Mouse (Mus musculus) ovary, postnatal 14 days (tissue): ENCODE measurements around the gene Itgb2.

Experiments used
- DNase-seq: peaks from one replicate; pipeline ENCODE4 v3.0.0; 2022; ENCODE audit warnings: low spot score

Itgb2 gene

DNA sequence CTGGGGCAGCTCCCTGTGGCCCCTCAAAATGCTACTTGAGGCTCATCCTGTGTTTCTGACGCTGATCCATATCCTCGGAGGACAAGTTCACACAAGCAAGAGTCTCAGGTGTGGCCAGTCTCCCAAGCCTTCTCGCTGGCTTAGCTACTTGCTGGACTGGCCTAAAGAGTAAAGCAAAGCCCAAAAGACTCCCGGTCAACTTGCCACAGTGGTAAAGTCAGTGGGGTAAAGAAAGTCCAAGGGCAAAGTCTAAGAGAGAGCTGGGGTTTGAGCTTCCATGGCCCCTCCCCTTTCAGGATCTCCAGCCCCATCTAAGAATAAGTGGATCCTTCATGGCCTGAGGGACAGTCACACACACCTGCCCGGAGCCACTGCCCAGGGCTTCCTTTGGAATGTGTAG, 22.1 kb downstream of the Itgb2 start:
- DNase-seq, result no peak

DNA sequence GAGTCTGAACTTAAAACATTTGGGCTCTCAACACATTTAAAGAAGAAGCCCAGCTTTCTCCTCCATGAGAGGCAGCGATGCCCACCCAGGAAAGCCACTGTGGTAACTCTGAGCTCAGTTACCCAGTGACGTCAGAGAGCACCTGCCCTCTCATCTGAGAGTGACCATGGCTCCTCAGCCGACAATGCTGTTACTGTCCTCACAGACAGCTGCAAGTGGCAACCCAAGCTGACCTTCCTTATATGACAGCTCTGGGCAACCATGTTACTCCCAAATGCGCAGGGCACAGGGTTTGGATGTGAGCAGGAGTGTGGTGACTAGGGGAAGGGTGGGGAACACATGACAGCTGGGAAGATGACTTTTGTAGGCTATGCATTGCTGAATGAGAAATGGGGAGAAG, 23.2 kb downstream of the Itgb2 start:
- no peak for DNase-seq

DNA sequence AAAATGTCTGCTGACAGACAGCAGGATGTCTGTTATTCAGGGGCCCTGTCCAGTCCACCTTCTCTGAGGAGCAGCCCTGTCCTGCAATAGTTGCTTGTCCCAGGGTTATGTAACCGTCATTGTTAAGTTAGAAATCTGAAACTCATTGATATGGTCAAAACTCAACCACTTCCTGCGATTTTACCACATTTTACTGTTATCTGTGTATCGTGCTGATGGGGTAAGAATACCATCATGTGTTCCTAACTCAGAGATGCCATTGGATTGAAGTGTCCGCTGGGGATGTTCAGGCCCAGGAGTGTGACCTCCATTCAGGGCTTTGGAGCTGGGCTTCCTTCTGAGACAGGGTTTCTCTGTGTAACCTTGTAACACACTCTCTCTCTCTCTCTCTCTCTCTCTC, 24.9 kb downstream of the Itgb2 start:
- DNase-seq, result no peak

DNA sequence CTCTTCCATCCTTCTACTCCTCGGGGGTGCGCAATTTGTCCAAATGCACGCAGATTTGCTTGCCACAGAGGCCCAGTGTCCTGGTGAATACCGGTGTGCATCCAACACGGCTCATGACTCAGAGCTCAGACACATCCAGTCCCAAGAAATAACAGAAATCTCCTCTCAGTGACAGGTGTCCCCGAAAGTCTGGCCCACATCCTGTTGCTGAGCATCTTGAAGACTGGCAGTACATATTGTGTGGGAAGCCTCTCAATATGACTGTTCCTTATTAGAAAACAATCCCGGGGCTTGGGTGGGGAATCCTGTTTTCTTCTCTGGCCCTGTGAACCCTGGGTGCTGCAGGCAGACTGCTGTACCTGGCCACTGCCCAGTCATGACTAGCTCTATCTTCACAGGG, 26.6 kb downstream of the Itgb2 start:
- no peak for DNase-seq

DNA sequence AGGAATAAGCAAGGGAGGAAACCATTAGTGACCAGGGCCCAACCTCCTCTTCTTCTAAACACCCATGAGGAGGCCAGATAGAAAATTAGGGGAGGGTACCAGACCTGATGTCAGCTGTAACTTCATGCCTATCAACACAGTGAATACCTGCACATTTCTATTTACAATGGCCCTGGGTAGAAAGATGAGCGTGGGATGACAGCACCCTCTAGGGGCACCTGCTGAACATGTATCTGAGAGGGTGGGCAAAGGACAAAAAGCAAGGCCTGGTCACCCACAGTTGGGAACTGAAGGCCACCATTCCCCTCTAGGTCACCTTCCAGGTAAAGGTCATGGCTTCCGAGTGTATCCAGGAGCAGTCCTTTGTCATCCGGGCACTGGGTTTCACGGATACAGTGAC, 27.6 kb downstream of the Itgb2 start:
- no peak for DNase-seq

DNA sequence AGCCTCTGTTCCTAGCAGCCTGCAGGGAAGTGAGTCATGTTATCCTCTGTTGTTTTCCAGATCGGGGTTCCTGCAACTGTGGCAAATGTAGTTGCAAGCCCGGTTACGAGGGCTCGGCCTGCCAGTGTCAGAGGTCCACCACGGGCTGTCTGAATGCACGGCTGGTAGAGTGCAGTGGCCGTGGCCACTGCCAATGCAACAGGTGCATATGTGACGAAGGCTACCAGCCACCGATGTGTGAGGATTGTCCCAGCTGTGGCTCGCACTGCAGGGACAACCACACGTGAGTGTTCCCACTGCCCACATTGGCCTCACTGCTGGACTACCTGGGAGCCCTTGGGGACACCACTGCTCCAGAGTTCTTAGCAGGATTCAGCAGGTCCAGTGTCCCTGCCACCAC, 30.0 kb downstream of the Itgb2 start:
- DNase-seq, result no peak

DNA sequence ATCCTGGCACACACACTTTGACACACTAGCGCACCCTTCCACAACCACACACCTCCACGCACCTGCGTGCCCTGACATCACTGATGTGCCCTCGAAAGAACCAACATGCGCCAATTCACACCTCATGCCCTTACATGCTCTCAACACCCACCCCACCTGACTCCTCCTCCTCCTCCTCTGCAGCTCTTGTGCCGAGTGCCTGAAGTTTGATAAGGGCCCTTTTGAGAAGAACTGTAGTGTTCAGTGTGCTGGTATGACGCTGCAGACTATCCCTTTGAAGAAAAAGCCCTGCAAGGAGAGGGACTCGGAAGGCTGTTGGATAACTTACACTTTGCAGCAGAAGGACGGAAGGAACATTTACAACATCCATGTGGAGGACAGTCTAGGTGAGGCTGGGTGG, 30.8 kb downstream of the Itgb2 start:
- DNase-seq, result no peak

DNA sequence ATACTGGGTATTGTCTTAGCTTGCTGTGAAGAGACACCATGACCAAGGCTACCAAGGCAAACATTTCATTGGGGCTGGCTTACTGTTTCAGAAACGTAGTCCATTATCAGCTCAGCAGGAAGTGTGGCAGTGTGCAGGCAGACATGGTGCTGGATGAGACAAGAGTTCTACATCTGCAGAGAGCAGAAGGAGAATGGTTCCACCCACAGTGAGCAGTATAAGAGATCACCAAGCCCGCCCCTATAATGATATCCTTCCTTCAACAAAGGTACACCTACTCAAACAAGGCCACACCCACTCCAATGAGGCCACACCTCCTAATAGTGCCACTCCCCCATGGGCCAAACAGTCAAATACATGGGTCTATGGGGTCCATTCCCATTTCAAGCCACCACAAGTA, 31.5 kb downstream of the Itgb2 start:
- DNase-seq, result no peak

DNA sequence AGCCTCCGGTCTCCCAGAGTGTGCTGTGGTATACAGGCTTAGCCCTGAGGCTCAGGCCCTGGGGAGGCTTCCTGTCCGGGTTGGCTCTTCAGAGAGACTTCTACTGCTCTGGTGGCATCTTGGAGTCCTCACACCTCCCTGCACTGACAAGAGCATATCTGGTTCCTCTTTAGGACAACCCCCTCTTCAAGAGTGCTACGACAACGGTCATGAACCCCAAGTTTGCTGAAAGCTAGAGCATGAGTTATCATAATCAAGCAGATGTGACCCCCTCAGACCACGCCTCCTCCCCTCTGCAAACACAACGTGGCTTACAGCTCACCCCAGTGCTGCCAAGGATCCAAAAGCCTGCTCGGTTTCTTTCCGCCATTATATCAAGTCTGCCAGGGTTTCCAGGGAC, 35.0 kb downstream of the Itgb2 start:
- DNase-seq, result no peak

DNA sequence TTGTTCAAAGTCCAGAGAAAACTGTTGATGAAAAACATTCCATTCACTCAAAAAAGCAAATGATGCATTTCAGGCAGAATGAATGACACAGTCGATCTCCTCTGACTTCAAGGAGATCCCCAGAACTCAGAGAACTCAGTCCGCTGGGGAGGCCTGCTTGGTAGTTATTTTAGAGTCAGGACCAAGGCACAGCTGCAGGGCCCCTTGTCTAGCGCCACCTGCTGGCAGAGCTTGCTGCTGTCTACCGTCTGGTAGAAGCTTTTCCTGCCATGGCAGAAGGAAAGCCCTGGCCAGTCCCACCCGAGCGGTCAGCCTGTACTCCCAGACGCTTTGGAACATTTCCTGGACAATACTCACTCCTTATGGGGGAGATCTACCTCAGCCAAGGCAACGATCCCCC, 36.6 kb downstream of the Itgb2 start:
- peak; percentile 80 for DNase-seq

DNA sequence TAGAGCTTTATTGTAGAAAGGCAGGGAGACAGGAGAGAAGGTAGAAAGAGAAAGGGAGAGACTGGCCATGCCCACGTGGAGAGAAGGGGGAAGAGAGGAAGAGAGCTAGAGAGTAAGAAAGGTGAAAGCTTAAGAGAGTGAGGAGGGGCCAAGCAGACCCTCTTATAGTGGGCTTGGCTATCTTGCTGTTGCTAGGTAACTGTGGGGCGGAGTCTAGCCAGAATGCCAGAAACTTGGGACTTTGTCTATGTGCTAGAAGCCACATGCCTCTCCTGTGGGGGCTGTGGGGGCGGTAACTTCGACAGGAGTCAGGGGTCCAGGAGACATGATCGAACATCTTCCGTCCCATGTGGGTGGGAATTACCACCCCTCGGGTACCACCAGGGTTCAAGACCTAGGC, 39.4 kb downstream of the Itgb2 start:
- DNase-seq, result no peak

DNA sequence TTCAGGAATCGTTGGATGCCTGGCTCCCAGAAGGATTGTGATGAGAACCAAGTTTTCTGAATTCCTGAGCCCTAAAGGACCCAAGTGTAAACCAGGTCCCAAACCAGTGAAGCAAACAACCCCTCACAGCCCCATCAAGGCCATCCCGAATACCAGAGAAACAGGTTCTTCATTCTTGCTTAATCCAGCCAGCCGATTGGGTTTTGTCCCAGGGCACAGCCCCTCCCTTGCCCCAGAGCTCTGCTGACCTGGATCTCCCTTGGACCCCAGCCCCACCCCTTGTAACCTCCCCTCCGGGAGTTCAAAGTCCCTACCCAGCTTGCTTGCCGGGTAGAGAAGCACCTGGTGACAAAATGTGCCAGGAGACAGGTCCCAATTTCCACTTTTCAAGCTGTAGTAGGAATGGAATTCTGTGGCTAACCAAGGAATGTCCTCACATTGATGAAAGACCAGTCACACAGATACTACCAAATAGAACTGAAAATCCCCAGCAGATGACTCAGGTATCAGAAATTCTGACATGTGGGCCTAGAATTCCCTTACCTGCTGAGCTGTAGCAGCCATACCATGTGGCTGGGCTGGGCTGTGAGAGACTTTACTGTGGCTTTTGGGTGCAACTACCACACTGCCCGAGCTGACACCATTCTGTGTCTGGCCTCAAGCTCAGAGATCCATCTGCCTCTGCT, 40.1 kb downstream of the Itgb2 start:
- DNase-seq, result no peak

DNA sequence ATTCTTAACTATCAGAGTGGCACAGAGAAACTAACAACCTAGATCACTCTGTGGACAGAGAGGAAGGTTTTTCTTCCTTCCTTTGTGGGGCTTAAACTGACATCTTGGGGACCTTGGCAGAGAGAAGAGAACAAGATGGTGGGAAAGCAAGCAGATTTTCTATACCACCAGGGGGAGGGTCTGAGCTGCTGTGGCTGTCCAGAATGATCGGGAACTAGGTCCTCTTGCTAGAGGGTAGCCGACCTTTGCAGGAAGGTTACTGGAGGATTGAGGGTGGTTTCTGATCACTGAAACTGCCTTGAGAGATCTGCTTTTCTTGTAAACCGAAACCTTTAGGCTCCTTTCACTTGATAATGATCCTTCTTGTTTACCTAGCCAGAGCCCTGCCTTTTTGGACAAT, 42.2 kb downstream of the Itgb2 start:
- no peak for DNase-seq

DNA sequence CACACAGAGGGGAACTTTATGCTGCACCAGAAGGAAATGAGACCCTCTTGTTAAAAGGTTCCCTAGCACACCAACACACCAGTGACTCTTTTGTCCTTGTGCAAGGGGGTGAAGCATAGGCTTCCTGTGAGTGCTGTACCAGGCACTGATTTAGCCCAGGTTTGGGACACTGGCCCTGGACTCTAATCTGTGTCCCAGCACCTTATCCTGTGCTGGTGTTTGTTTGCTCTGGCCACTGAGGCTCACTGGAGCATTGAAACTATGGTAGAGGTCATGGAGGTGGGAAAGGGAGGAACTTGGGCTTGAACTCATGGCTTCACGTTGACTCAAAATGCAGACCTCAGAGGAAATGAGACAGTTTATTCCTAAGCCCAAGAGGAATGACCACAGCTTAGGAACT, 43.1 kb downstream of the Itgb2 start:
- no peak for DNase-seq

DNA sequence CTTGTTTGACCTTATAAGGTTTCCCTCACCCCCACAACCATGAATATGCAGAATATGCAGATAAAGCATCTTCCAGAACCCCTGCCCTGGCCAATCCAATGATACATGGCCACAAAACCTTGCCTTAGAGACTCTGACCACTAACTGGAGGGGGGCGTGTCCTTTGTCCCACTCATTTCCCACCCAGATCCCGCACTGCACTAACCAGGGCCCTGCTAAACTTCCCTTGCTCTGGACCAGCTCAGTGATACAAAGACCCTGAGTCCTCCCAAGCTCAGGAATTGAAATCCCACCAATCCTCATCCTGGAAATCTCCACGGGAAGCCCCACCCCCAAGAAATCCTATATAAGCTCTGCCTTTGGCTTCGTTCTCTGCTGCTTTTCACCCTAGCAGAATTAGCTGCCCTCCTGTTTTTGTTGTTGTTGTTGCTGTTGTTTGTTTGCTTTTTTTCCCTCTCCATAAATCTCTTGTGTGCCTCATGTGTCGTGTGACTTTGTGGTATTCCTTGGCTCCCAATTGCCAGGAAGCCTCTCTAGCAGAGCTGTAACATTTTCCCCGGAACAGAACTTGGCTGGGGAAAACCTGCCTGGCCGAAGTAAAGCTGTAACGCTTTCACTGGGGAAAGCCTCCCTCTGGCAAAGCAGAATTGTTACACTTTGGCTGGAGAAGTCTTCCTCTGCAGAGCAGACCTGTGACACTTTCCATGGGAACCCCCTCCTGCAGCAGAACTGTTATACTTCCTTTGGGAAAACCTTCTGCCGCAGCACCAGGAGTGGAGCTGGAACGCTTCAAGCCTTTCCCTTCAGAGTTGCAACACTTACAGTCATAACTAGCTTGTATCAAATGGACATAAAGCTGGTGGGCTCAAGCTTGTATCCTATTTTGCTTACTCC, 50.2 kb downstream of the Itgb2 start:
- DNase-seq, result peak; percentile 11

DNA sequence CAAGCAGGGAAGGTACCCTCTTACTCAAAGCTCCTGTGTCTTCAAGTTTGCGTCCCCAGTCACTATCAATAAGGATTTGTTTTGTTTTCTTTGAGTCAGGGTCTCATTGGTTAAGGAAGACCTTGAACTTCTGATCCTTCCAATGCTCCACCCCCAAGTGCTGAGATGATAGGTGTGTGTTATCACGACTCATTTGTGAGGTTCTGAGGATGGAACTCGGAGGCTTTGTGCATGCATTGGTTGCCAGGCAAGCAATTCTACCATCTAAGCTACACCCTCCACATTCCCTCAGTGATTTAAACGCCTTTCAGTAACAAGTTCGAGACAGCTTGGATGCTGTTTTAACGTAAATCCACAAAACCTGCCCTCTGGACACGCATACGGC, 51.0 kb downstream of the Itgb2 start:
- no peak for DNase-seq

DNA sequence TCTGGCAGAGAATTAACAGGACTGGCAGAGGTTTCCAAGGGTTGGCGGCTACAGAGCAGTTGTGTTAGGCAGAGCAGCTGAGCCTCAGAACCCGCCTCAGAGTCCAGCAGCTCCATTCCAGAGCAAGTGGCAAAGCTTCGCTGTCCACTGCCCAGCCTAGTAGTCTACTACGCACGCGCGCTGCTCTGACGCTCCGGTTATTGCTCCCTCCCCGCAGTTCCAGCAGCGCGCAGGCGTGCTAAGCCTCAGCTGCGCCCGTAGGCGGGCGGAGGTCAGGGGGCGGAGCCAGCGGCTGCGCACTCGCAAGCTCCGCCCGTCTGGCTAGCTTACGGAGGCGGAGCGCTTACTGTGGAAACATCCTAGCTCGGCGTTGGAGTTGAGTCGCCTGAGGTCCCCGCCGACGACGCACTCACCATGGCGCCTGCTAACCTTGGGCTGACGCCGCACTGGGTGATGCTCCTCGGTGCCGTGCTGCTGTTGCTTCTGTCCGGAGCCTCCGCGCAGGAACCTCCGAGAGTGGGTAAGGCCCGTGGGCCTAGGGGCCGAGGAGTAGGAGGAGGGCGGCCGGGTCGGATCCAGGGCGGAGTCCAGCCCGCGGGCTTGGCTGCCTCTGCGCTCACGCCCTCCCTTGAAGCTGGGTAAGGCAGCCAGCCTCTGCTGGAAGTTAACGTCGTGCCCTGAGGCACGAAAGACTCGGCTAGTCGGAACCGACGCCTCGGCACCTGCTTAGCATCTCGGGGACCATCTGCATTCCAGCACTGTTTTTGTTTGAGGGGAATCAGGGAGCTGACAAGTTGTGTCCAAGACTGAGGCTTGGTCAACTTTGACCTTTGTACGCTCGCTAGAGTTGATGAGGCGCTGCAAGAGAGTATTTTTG, 51.6 kb downstream of the Itgb2 start, which contains the start of gene Pttg1ip:
Gene Pttg1ip, plus strand, starts transcription at position 313 of the 877 bp plus-strand sequence.
- DNase-seq, result peak; percentile 92

DNA sequence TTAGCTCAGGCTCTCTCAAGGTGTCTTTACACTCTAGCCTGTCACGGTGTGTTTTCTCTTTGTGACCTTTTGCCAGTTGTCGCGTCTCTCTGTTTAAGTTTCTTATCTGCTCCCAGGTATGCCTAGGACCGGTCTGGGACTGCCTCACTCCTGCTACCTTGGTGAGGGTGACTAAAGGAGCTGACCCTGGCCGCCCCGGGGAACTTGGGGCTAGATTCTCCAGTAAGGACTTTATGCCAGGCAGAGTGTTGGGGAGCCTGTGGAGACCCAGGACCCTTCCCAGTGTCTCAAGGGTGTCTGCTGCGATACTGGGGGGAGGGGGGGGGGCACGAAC, 52.2 kb downstream of the Itgb2 start:
- no peak for DNase-seq

DNA sequence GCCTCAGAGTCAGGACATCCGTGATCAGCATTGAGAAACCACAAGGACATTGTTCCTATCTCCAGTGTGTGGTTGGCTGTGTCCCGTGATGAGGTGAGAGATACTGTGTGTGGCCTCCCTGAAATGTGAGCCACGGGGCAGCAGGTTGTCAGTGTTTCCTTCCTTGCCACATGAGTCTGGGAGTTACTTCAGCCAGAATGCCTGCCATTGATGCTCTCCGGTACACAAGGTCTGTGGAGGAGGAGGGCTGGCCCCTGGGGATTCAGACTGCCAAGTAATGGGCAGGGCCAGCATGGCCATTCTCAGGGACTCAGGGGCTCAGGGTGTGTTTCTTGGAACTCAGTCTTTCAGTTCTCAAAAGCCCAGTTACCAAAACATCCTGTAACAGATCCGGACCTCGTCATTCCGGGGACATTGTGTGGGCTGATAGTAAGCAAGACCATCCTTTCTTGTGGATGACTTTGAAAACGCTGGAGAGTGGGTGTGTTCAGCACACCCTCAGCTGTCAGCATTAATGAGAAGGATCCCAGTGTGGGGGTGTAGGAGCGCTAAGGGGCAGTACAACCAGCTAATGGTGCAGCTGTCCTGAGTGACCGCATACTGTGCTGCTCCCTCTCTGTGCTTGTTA, 53.9 kb downstream of the Itgb2 start:
- no peak for DNase-seq

DNA sequence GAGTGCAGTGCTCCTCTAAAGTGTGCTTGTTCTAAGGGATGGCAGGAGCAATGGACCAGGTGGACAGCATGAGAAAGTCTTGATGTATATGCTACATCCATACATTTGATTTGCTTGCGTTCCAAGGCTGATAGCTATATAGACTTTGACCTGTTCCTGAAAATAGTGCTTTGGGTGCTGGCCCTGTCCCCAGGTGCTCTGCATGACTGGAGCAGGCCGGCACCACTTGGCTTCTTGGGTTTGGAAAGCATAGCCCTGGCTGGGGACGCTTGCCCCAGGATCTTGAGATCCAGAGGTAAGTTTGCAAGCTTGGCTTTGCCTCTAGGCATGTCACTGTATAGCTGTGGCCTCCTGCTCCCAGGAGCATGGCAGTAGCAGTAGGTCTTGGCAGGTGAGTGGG, 56.6 kb downstream of the Itgb2 start:
- DNase-seq, result no peak

DNA sequence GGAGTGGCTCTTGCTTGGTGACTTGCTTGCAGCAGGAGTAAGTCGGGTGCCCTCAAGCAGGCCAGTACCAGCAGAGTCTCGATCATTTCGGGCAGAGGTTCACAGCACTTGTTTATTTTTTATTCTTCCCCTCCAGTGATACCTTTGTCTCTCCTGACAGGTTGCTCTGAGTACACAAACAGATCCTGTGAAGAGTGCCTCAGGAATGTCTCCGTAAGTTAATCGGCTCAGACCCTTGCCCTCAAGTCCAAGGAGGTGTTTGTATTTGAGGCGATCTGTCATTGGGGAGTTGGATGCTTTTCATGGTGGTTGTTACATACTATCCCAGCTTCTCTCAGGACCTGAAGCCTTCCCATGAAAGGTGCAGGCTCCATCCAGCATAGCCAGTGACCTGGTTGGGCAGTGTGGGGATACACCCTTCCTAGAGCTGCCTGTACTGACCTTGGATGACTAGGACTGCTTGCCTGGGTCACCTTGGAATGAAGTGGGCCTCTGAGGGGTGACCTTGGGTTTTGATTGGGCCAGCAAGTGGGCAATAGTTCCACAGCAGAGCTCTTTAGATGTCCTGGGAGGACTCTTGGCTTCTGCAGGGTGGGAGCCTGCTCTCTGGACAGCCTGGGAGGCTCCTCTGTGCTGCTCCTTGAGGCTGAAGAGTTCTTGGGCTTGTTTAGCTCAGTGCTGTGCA, 57.2 kb downstream of the Itgb2 start:
- no peak for DNase-seq

DNA sequence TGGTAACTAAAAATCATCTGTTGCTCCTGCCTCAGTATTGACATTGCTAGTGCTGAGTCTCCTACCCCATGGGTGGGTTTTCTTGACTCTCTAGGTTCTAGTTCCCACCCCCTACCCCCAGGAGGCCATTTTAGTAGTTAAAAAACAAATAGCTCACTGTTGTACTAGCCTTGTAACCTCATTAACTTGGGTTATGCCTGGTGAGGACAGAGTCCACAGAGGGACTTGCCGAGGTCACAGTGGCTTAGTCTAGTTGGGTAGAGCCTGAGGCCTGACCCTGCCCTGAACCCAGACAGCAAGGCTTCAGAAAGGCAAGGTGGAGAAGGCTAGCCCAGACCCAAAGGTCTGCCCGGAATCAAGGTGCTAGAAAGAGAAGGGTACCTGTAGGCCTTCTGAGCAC, 58.0 kb downstream of the Itgb2 start:
- no peak for DNase-seq
